Mouse (Mus musculus) myocyte (in vitro differentiated cells): ENCODE measurements around the gene Ly6g6d. TPM values are rescaled to one million over a fixed set of nuclear protein-coding genes. Genes with fewer than 3 reads are reported as not detected.

Source experiments
- H3K27me3 ChIP-seq: one replicate; pipeline ENCODE4 v1.6.1; 2011; ENCODE audit not compliant: control insufficient read depth, insufficient read depth, insufficient read length
- H3K36me3 ChIP-seq: one replicate; pipeline ENCODE4 v1.6.1; 2011; ENCODE audit not compliant: control insufficient read depth, insufficient read depth
- H3K4me2 ChIP-seq: one replicate; pipeline ENCODE4 v1.6.1; 2011; ENCODE audit warnings: low read depth, control low read depth
- H3K4me3 ChIP-seq: one replicate; pipeline ENCODE4 v1.5.1; 2011; ENCODE audit warnings: mild to moderate bottlenecking, control low read depth, moderate library complexity
- H3K79me2 ChIP-seq: one replicate; pipeline ENCODE4 v1.6.1; 2011; ENCODE audit not compliant: control insufficient read depth, insufficient read depth
- H3ac ChIP-seq: one replicate; pipeline ENCODE4 v1.6.1; 2011; ENCODE audit not compliant: control insufficient read depth, insufficient read length
- SRF ChIP-seq: IDR thresholded peaks from one replicate; pipeline ENCODE4 v1.6.1; 2011; ENCODE audit warnings: low read depth; ENCODE audit not compliant: control insufficient read depth, insufficient read length
- polyA plus RNA-seq: library from polyadenylated mRNA; unstranded; fragments of >200 nt; fragmentation: generic; extraction: Trizol; gene quantifications from one replicate; pipeline ENCODE4 v1.2.1, GENCODE M21; 2012; ENCODE audit warnings: missing spikeins

The Ly6g6d gene
- polyA plus RNA-seq, 1 experiment = not detected

- Histone ChIP-seq H3K27me3 (no peaks in the 10 kb centered on the region), H3K4me2 (no peak overlapping the region), H3K36me3 (no peaks in the 10 kb centered on the region), H3ac (no peak overlapping the region), H3K4me3 (no peak overlapping the region), H3K79me2 (no peaks in the 10 kb centered on the region)
- no peak for TF ChIP-seq SRF
Observed at GRCm38 (mm10) chr17:35021842-35022477, 55.9 kb downstream of the Ly6g6d start.

Other genes starting within 250 kb of the Ly6g6d start
- 29.9 TPM for gene Stk19, start 241.1 kb downstream of the Ly6g6d start, polyA plus RNA-seq
- 25.7 TPM for gene Dxo, start 241.0 kb downstream of the Ly6g6d start, polyA plus RNA-seq
- 38.4 TPM for gene Skiv2l, start 227.9 kb downstream of the Ly6g6d start, polyA plus RNA-seq
- 60.0 TPM for gene Nelfe, start 227.7 kb downstream of the Ly6g6d start, polyA plus RNA-seq
- 0.37 TPM for gene Cfb, start 215.5 kb downstream of the Ly6g6d start, polyA plus RNA-seq
- gene Zbtb12, start 198.6 kb downstream of the Ly6g6d start, polyA plus RNA-seq = 10.2 TPM
- gene Gm20547, start 196.0 kb downstream of the Ly6g6d start, polyA plus RNA-seq = not detected
- gene C2, start 179.8 kb downstream of the Ly6g6d start, polyA plus RNA-seq = 0.43 TPM
- gene Ehmt2, start 179.6 kb downstream of the Ly6g6d start, polyA plus RNA-seq = 94.5 TPM
- 14.6 TPM for gene Slc44a4, start 163.6 kb downstream of the Ly6g6d start, polyA plus RNA-seq
- gene Neu1, start 146.8 kb downstream of the Ly6g6d start, polyA plus RNA-seq = 30.1 TPM
- gene Hspa1b, start 118.8 kb downstream of the Ly6g6d start, polyA plus RNA-seq = 7.3 TPM
- gene Gm20481, start 108.2 kb downstream of the Ly6g6d start, polyA plus RNA-seq = not detected
- gene Hspa1a, start 105.9 kb downstream of the Ly6g6d start, polyA plus RNA-seq = 1.8 TPM
- 1.3 TPM for gene Hspa1l, start 105.4 kb downstream of the Ly6g6d start, polyA plus RNA-seq
- gene Lsm2, start 96.2 kb downstream of the Ly6g6d start, polyA plus RNA-seq = 52.3 TPM
- gene Vars, start 77.1 kb downstream of the Ly6g6d start, polyA plus RNA-seq = 208 TPM
- gene Vwa7, start 61.5 kb downstream of the Ly6g6d start, polyA plus RNA-seq = 0.05 TPM
- 0.14 TPM for gene Sapcd1, start 50.0 kb downstream of the Ly6g6d start, polyA plus RNA-seq
- gene Msh5, start 31.3 kb downstream of the Ly6g6d start, polyA plus RNA-seq = 2.1 TPM
- gene Clic1, start 28.1 kb downstream of the Ly6g6d start, polyA plus RNA-seq = 412 TPM
- 101 TPM for gene Ddah2, start 19.0 kb downstream of the Ly6g6d start, polyA plus RNA-seq
- gene Ly6g6c, start 12.7 kb downstream of the Ly6g6d start, polyA plus RNA-seq = 0.18 TPM
- not detected for gene Mpig6b, start 11.9 kb downstream of the Ly6g6d start, polyA plus RNA-seq
- gene Ly6g6e, start 1.2 kb downstream of the Ly6g6d start, polyA plus RNA-seq = not detected
- gene Ly6g6f, start 7.5 kb upstream of the Ly6g6d start, polyA plus RNA-seq = not detected
- 64.7 TPM for gene Abhd16a, start 11.2 kb upstream of the Ly6g6d start, polyA plus RNA-seq
- gene Ly6g5c, start 30.2 kb upstream of the Ly6g6d start, polyA plus RNA-seq = not detected
- gene Ly6g5b, start 37.4 kb upstream of the Ly6g6d start, polyA plus RNA-seq = 0.11 TPM
- 17.4 TPM for gene Gpank1, start 43.4 kb upstream of the Ly6g6d start, polyA plus RNA-seq
- gene Csnk2b, start 44.0 kb upstream of the Ly6g6d start, polyA plus RNA-seq = 320 TPM
- gene D17H6S53E, start 48.3 kb upstream of the Ly6g6d start, polyA plus RNA-seq = 12.8 TPM
- gene Apom, start 54.0 kb upstream of the Ly6g6d start, polyA plus RNA-seq = 0.18 TPM
- gene Bag6, start 57.1 kb upstream of the Ly6g6d start, polyA plus RNA-seq = 271 TPM
- 153 TPM for gene Prrc2a, start 86.8 kb upstream of the Ly6g6d start, polyA plus RNA-seq
- gene Aif1, start 98.0 kb upstream of the Ly6g6d start, polyA plus RNA-seq = not detected
- gene Lst1, start 110.4 kb upstream of the Ly6g6d start, polyA plus RNA-seq = 4.3 TPM
- gene Ltb, start 116.4 kb upstream of the Ly6g6d start, polyA plus RNA-seq = 0.05 TPM
- gene Tnf, start 123.9 kb upstream of the Ly6g6d start, polyA plus RNA-seq = 0.05 TPM
- gene Lta, start 127.3 kb upstream of the Ly6g6d start, polyA plus RNA-seq = 0.26 TPM
- gene Gm16181, start 142.8 kb upstream of the Ly6g6d start, polyA plus RNA-seq = 0.18 TPM
- 2.0 TPM for gene Atp6v1g2, start 155.6 kb upstream of the Ly6g6d start, polyA plus RNA-seq
- 27.1 TPM for gene Nfkbil1, start 157.7 kb upstream of the Ly6g6d start, polyA plus RNA-seq
- 268 TPM for gene Ddx39b, start 163.7 kb upstream of the Ly6g6d start, polyA plus RNA-seq
- gene H2-D1, start 184.7 kb upstream of the Ly6g6d start, polyA plus RNA-seq = 38.3 TPM
- 6.6 TPM for gene H2-Q1, start 242.3 kb upstream of the Ly6g6d start, polyA plus RNA-seq